Mouse (Mus musculus) retina, adult 2 months (tissue): ENCODE measurements around the gene Tmem120b.

ENCODE experiments used
- DNase-seq: peaks from one replicate; pipeline ENCODE4 v3.0.0-alpha.2; 2012; ENCODE audit warnings: low read depth, low spot score

Gene Tmem120b

GRCm38 (mm10) chr5:123068115-123068514 is at the start of gene Tmem120b:
TSS of gene Tmem120b (plus strand) at chr5:123068415.
- DNase-seq = no peak

GRCm38 (mm10) chr5:123019336-123020016 is 48.7 kb upstream of the Tmem120b start:
- DNase-seq = no peak

GRCm38 (mm10) chr5:123020426-123020825 is 47.8 kb upstream of the Tmem120b start:
- no peak for DNase-seq

GRCm38 (mm10) chr5:123021438-123021837 is 46.8 kb upstream of the Tmem120b start:
- DNase-seq = no peak

GRCm38 (mm10) chr5:123023049-123023448 is 45.2 kb upstream of the Tmem120b start:
- DNase-seq = no peak

GRCm38 (mm10) chr5:123024312-123024711 is 43.9 kb upstream of the Tmem120b start:
- no peak for DNase-seq

- no peak for DNase-seq
These were observed 43.1 kb upstream of the Tmem120b start for GRCm38 (mm10) chr5:123024965-123025573.

GRCm38 (mm10) chr5:123026414-123026813 is 41.8 kb upstream of the Tmem120b start:
- no peak for DNase-seq

GRCm38 (mm10) chr5:123027436-123027835 is 40.8 kb upstream of the Tmem120b start:
- DNase-seq = no peak

- no peak for DNase-seq
These were observed 38.5 kb upstream of the Tmem120b start for GRCm38 (mm10) chr5:123029729-123030128.

- DNase-seq = no peak
These were observed 36.9 kb upstream of the Tmem120b start for GRCm38 (mm10) chr5:123031312-123031711.

GRCm38 (mm10) chr5:123033646-123034160 is 34.5 kb upstream of the Tmem120b start:
- peak; percentile 71 for DNase-seq

- no peak for DNase-seq
These were observed 33.1 kb upstream of the Tmem120b start for GRCm38 (mm10) chr5:123035089-123035488.

- DNase-seq = no peak
These were observed 32.7 kb upstream of the Tmem120b start for GRCm38 (mm10) chr5:123035564-123035963.

- no peak for DNase-seq
These were observed 30.1 kb upstream of the Tmem120b start for GRCm38 (mm10) chr5:123038115-123038514.

GRCm38 (mm10) chr5:123039120-123039752 is 29.0 kb upstream of the Tmem120b start:
- no peak for DNase-seq

- DNase-seq = no peak
These were observed 27.4 kb upstream of the Tmem120b start for GRCm38 (mm10) chr5:123040796-123041195.

GRCm38 (mm10) chr5:123043856-123044255 is 24.4 kb upstream of the Tmem120b start:
- no peak for DNase-seq

- DNase-seq = no peak
These were observed 22.5 kb upstream of the Tmem120b start for GRCm38 (mm10) chr5:123045561-123046295.

GRCm38 (mm10) chr5:123046916-123047315 is 21.3 kb upstream of the Tmem120b start, which contains the start of gene Morn3:
TSS of gene Morn3 (minus strand) at chr5:123047016.
- DNase-seq = no peak

GRCm38 (mm10) chr5:123049271-123049670 is 18.9 kb upstream of the Tmem120b start:
- no peak for DNase-seq

GRCm38 (mm10) chr5:123050918-123051317 is 17.3 kb upstream of the Tmem120b start:
- DNase-seq = no peak
